Comparison of ENCODE assay signal across 8 mouse cellular contexts in genomic region chr7:90054795-90055511, GRCm38 (mm10).
DNase-seq lines count a peak whose midpoint lies in the region; ATAC-seq lines count a peak whose summit lies in the region.

No protein-coding gene starts in this region.

- ATAC-seq in limb, embryonic 12.5 days (ENCODE audit: insufficient number of reproducible peaks, insufficient read depth, low FRiP score, low TSS enrichment, low read depth), result no peak
- ATAC-seq in granulocyte monocyte progenitor cell, adult 5-6 weeks (replicated peaks; ENCODE audit: poor library complexity, severe bottlenecking), result peak; percentile 78
- no peak for ATAC-seq in neural tube, embryonic 13.5 days (ENCODE audit: low read depth)

- H3K9me3 ChIP-seq in limb, embryonic 12.5 days, result no peaks in the 10 kb centered on the region
- no peaks in the 10 kb centered on the region for H3K9me3 ChIP-seq in limb, embryonic 10.5 days (replicated peaks)
- H3K9me3 ChIP-seq in neural tube, embryonic 13.5 days, result no peaks in the 10 kb centered on the region

- H3K4me1 ChIP-seq in limb, embryonic 12.5 days (replicated peaks), result peaks cover 8% of the 10 kb centered on the region
- H3K4me1 ChIP-seq in limb, embryonic 10.5 days, result peaks cover 11% of the 10 kb centered on the region
- H3K4me1 ChIP-seq in neural tube, embryonic 13.5 days (replicated peaks), result 0 out of 2 replicates have a peak, but pooled peaks cover 5% of the 10 kb centered on the region

- no peak overlapping the region for H3K4me2 ChIP-seq in limb, embryonic 12.5 days
- no peak overlapping the region for H3K4me2 ChIP-seq in neural tube, embryonic 13.5 days

- H3K9ac ChIP-seq in limb, embryonic 12.5 days (replicated peaks), result 0 out of 2 replicates have a peak overlapping the region, but pooled peaks have one; percentile 12
- no peak overlapping the region for H3K9ac ChIP-seq in neural tube, embryonic 13.5 days

- H3K36me3 ChIP-seq in limb, embryonic 12.5 days, result no peaks in the 10 kb centered on the region
- H3K36me3 ChIP-seq in limb, embryonic 10.5 days, result no peaks in the 10 kb centered on the region
- H3K36me3 ChIP-seq in neural tube, embryonic 13.5 days, result no peaks in the 10 kb centered on the region

- H3K4me3 ChIP-seq in limb, embryonic 12.5 days (replicated peaks), result no peak overlapping the region
- H3K4me3 ChIP-seq in limb, embryonic 10.5 days, result no peak overlapping the region
- no peak overlapping the region for H3K4me3 ChIP-seq in neural tube, embryonic 13.5 days

- WGBS in limb, embryonic 12.5 days, result 50% methylated on average over 7 of the region's 7 CpGs
- WGBS in limb, embryonic 10.5 days, result 62% methylated on average over 7 of the region's 7 CpGs
- 56% methylated on average over 7 of the region's 7 CpGs for WGBS in neural tube, embryonic 13.5 days

- H3K27me3 ChIP-seq in limb, embryonic 12.5 days, result no peaks in the 10 kb centered on the region
- H3K27me3 ChIP-seq in limb, embryonic 10.5 days (ENCODE audit: low read depth, poor library complexity, severe bottlenecking), result no peaks in the 10 kb centered on the region
- no peaks in the 10 kb centered on the region for H3K27me3 ChIP-seq in neural tube, embryonic 13.5 days

- H3K27ac ChIP-seq in limb, embryonic 12.5 days, result no peak overlapping the region
- H3K27ac ChIP-seq in limb, embryonic 10.5 days, result no peak overlapping the region
- H3K27ac ChIP-seq in neural tube, embryonic 13.5 days (replicated peaks), result 0 out of 2 replicates have a peak overlapping the region, but pooled peaks have one; percentile 14

- no peak for DNase-seq in limb, embryonic 10.5 days (ENCODE audit: low spot score)
- DNase-seq in cerebellum, adult 18-20 months, result peak; percentile 83 to 90
- no peak for DNase-seq in adrenal gland, postnatal 4 days (ENCODE audit: low spot score in 2 of 2)
- DNase-seq in Muller cell, postnatal 12 days (ENCODE audit: inconsistent ontology term), result no peak
- no peak for DNase-seq in heart, postnatal 14 days

- intact Hi-C loops in heart, postnatal 14 days (cut with DNase I), result no loop called here

Comparison
In these comparisons a context has a peak if more than half of its experiments do, and no peak if none do; other contexts are left out.
1. DNase-seq: peak in cerebellum, adult 18-20 months (2 of 2); none in limb, embryonic 10.5 days (single experiment), adrenal gland, postnatal 4 days (0 of 2), Muller cell, postnatal 12 days (single experiment) and heart, postnatal 14 days (0 of 2).